Mouse (Mus musculus) urinary bladder, postnatal 10 days (tissue): Measurements from ENCODE around the gene Hoxb6.

Source experiments
- DNase-seq: peaks from one replicate; pipeline ENCODE4 v3.0.0; 2022; ENCODE audit warnings: low spot score

Gene Hoxb6

DNA sequence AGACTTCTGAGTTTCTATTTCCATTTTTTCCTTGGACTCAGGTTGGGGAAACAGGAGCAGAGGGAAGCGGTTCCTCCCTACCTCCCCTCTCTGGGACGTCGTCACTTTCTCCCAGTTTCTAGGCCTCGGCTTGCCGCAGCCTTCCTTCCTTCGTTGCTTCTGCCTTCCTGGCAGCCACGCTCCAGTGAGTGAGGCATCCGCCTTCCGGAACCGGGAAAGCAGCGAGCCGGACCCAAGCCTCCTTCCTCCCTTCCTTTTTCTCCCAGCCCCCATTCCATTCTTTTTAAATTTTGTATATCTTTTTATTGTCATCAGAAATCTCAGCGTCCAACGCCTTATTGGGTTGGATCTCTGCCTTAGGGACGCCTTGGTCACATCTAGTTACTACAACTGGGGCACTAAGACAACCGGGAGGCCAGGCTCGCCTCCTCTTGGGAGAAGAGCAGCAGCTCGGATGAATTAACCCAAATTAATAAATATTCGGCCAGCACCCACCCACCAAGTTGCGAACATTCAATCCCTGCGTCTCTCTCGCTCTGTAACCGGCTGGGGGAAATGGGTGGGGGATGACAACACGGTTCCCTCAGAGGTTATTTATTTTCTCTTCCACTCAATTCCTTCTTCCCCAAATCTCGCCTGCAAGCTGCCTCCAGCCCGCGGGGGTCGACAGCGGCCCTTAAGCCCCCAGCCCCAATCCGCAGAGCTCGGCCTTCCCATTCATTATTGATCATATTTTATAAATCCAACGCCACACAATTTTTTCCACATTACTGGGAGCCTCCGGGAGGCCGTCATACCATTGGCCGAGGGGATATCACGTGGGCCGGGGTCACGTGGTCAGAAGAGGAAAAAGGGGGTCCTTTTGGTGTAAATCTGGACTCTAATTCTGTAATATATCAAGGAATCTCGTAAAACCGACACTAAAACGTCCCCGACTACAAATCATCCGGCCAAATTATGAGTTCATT is 6.2 kb upstream of the Hoxb6 start, which contains the start of gene Hoxb7:
Hoxb7 (plus strand) TSS at position 853 of the 968 bp plus-strand sequence.
- DNase-seq, result no peak

DNA sequence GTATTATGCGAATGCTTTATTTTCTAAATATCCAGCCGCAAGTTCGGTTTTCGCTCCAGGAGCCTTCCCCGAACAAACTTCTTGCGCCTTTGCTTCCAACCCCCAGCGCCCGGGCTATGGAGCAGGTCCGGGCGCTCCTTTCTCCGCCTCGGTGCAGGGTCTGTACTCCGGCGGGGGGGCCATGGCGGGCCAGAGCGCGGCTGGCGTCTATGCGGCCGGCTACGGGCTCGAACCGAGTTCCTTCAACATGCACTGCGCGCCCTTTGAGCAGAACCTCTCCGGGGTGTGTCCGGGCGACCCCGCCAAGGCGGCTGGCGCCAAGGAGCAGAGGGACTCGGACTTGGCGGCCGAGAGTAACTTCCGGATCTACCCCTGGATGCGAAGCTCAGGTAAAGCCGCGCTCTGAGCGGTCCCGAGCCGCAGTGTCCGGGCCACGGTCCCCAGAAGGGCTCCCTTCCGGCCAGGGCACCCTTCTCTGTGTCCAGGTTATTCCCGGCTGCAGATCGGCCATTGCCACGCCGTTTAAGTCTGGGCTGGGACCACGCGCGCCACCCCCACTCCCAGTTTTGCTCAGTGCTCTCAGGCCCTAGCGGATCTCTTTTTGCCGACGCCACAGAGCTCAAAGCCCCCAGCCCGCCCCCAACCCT is 5.4 kb upstream of the Hoxb6 start:
- DNase-seq, result no peak

DNA sequence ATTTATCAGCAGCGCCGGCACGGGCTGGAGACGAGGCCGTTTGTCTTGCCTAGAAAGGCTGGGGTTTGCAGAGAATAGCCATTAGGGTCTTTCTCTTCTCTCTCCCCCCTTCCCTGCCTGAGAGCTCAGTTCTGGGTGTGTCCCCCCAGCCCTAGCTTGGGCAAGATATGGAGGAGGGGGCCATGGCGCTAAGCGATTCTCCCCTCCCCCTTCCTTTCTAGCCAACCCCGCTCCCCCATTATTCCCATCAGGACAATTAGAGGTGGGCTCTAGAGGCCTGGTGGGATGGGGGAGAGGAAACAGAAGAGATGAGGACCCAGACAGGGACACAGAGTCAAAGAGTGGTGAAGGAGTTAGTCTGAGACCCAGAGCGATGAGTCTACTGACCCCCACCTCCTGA is 4.9 kb upstream of the Hoxb6 start:
- no peak for DNase-seq

DNA sequence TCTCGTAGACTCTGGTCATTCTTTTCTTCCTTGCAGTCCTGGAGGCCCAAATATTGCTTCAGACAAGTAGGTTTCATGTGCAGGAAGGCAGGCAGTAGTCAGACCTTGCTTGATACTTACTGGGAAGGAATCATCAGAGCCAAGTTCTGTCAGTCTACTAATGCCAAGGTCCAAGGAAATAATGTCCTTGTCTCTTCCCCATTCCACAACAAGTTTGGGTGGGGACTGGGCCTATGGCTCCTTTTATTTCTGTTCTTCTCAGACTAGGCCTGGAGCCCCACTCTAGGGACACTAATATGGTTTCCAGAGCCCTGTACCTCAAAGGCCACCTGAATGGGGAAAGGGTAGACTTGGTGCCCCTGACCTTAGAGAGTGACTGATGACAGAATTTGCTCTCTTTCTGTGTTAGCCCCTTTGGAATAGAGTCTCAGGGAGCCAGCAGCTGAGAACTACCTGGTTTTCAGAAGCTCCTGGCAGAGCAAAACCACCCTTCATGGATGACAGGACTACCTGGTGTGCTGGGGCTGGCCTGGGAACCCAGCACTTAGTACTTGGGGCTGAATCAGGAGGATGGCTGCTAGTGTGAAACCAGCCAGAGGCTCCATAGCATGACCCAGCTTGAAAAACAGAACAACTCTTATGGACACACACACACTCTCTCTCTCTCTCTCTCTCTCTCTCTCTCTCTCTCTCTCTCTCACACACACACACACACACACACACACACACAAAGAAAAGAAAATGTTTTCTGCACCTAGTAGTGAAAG is 3.6 kb upstream of the Hoxb6 start:
- no peak for DNase-seq

DNA sequence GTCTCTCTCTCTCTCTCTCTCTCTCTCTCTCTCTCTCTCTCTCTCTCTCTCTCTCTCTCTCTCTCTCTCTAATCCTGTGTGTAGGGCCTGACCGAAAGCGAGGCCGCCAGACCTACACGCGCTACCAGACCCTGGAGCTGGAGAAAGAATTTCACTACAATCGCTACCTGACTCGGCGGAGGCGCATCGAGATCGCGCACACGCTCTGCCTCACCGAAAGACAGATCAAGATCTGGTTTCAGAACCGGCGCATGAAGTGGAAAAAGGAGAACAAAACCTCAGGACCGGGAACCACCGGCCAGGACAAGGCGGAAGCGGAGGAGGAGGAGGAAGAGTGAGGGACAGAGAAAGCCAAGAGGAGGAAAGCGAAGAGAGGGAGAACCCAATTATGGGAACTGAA is 3.0 kb upstream of the Hoxb6 start:
- DNase-seq, result no peak

DNA sequence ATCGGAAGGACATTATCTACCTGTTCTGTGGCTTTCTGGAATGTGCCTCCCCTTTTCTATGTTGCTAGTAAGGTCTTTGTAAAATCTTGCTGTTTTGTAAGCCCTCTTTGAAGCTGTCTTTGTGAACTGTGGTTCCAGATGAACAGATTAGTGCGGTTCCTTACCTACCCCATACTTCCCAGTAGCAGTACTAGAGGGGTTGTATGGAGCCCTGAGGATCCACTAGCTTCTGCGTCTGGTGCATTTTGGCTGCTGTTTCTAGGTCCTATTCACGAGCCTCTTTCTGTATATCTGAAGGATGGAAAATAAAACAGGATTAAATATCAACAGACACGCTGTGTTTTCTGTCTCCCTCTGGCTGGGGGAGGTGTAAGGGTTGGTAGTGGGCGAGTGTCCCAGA is 2.4 kb upstream of the Hoxb6 start:
- DNase-seq, result no peak

DNA sequence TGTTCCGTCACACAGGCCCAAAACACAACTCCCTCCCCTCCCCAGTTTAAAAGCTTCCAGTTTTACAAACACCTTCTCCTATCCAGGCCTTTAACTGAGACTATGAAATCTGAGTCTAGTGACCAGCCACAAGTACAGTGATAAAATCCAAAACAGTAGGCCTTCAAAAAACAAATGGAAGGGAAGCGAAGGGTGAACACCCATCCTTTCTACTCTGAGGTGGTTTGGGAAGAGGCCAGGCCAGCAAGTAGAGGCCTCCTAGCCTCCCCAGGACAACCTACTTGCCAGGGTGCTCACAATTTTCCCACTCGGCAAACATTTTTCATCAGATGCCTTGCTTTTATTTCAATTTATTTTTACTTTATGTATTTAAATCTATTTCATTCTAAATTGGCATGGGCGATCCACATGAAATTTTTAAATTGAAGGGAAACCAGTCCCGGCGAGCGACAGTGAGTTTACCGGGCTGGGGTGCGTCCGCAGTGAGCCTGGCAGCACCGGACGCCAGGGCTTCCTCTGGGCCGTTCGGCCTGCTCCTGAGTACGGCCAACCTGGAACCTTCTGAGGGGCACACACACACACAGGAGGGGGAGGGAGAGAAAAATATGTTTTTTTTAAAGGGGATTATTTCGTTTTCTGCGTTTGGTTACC is 1.4 kb upstream of the Hoxb6 start:
- DNase-seq, result no peak

DNA sequence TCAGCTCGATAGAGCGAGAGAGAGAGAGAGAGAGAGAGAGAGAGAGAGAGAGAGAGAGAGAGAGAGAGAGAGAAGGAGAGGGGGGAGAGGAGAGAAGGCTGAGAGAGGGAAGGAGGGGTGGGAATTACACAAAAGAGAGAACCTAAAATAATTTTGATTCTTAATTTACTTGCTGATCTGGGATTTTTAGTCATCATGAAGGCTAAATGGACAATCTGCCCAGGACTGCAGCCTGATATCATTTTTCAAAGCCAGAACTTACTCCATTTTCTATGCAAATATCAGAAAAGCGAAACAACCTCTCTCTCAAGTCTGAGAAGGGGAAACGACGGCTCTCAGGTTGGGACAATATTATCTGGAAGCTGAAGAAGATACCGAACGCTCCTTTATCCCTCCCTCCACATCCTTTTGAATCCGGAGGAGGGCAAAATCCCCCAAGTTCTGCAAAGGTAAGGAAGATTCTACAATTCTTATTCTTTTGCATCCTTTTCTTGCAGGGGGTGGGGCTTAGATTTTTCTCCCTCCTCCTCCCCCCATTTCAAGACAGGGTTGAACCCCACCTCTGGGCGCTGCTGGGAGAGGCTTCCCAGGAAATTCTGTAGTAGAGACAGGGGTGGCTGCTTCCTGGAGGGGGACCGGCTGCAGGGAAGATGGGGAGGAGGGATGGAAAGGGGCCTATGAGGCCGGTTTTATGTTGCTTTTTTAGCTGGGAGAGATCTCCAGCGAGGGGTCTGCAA is 457 bp downstream of the Hoxb6 start:
- DNase-seq, result no peak

DNA sequence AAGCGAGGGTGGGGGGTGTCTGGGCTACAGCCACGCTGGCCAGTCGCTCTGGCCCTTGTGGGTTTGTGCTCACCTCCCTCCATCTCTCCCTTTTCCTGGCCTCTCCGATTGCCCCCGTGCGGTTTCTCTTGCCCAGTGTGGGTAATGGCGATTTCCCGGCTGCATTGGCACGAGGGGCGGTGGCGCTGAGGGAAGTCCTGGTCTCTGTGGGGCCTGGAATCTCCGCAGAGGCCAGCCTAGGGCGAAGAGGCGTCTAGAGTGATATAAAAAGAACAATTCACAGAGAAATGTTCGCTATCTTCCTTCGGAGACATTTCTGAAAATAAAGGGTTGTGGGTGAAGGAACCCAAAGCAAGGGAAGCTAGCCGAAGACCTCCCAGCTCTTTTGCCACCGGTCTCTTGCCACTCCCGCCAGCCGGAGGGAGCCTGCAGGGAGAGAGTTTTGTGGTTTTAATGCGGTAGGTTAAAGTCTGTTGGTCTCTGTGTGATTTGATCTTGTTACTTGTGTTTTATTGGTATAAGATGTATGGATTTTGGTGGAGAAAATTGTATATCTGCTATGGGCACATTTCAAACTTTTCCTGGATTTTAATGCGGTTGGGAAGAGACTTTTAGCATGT is 1.1 kb downstream of the Hoxb6 start:
- DNase-seq, result no peak

DNA sequence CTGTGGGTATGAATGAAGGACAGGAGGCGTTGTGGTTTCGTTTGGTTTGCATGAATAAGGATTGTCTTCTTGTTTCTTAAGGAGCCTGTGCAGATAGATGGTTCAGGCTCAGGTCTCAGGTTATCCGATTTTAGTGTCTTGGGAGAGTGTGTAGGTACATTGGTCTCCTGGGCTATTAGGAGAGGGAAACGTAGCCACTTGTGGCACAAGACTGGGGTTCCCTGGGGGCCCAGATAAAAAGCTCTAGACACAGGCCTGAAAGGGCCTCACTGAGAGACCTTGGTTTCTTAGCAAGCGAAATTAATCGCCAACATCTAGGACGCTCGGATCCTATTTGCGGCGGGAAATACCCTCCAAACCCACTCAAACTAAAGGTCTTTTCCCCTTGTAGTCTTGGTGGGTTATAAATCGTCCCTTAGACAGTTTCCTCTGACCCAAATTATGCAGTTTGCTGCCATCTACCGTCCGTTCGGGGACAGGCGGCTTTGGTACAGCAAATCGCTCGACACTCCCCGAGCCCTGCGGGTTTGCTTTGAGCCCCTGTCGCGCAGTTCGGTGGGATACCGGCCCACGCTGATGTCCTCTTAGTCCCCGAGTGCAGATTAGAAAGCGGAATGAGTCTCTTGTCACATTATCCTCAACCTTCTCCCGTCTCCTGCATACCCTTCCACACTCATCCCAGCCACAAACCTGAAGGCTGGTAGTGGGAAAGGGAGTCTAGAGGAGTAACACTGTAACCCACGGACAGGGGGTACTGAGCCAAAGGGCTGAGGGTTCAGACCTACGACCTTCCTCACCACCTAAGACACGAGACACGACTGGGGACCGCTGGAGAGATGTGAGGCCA is 2.2 kb downstream of the Hoxb6 start:
- no peak for DNase-seq

DNA sequence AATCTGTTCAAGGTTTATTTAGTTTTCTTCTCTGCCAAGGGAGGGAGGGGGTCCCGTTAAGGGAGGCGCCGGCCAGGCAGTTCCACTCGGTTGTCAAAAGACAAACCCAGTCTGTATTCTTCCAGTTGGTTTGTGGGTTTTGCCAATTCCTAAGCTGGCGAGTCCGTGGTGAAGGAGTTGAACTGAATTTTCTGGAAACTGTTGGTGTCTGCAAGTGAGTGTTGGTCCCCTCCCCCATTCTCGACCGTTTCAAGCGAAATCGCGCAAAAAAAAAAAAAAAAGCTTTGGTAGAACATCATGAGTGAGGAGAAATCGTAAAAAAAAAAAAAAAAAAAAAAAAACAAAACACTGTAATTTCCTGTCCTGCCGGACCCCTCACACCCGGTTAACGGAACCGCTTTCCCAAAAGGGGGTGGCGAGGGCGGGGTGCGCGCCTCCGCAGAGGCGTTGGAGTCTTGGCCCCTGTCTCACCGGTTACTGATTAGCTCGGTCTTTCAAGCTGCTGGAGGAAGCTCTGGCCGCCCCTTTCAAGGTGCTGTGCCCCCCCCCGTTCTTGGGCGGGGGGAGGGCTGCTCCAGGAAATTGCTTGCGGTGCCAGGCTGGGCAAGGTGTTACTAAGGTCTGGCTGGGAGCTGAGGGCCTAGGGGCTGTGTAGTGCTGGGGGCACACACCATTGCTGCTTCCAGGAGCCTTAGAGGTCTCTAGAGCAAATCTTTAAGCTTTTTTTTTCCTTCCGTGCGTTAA is 3.0 kb downstream of the Hoxb6 start:
- no peak for DNase-seq

DNA sequence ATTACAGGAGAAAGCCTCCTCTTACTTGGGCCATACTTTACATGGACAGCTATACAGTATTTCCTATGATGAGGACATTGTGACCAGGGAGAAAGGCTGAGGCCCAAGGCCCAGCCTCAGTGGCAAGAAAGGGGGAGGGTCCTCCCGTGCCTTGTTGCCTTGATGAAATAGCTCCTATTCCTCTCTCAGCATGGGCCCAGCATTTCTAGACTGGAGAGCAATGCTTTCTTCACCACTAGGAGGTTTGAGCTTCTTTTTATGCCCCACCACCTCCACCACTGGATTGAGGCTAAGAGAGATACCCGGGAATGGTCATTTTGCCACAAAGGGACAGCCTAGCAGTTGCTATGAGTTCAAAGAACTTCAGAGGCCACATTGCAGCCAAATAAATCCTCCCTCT is 4.7 kb downstream of the Hoxb6 start:
- no peak for DNase-seq

DNA sequence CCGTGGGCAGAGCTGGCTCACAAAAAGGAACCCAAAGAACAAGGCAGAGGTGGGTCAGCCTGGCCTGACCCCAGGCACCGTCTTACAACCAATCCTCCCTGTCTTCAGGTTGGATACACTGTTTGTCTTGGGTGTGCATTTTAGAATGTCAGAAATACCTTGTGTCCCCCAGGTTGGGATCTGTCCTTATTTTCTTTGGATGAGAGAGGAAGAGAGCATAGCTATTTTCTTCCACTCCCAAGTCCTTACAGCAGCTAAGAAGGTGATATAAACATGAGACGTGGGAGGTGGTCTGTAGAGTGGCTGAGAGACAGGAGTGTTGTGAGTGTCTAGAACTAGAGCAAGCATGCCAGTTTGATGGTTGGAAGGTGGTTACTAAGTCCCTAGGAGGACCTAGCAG is 5.2 kb downstream of the Hoxb6 start:
- DNase-seq, result no peak

DNA sequence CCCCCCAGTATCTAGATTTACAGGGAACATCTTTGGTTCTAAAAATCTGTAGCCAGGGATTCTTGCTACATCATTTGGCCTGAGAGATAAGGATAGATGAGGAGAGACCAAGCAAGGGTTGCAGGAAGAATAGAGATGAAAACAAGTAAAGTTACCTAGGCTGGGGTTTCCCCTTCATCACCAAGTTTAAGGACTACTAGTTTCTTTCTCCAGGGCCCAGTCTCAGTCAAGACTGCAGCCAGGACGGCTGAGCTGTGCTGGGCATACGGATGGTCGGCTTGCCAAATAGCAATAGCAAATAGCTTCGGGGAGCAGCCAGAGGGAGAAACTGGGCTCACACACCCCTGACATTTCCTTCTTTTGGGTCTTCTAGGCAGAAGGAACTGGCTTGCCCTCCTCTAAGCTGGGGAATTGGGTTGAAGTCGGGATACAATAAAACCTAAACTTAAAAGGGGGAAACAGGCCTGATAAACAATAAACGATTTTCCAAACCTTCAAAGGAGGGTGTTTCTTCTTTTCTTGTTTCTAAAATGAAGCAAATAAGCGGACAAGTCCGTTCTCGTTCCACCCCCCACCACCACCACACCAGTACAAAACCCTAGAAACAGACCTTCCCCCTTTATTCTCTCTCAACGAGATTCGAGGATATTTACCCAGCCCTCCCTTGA is 5.8 kb downstream of the Hoxb6 start:
- no peak for DNase-seq

DNA sequence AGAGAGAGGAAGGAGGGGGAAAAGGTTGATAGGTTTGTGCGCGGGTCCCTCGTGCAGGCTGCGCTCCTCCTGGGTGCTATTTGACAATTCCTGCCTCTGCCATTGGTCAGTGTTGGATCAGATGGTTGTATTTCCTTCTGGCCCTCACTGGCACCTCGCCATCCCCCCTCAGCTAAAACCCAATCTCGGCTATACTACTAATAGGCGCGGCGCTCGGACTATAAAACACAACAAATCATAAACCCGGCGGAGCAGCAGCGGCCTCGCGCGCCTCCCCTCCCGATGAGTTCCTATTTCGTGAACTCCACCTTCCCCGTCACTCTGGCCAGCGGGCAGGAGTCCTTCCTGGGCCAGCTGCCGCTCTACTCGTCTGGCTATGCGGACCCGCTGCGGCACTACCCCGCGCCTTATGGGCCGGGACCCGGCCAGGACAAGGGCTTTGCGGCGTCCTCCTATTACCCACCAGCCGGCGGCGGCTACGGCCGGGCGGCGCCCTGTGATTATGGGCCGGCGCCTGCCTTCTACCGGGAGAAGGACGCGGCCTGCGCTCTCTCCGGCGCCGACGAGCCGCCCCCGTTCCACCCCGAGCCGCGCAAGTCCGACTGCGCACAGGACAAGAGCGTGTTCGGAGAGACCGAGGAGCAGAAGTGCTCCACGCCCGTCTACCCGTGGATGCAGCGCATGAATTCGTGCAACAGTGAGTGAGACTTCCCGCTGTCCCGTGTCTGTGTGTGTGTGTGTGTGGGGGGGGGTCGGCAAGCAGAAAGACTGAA is 6.8 kb downstream of the Hoxb6 start:
- DNase-seq, result no peak

DNA sequence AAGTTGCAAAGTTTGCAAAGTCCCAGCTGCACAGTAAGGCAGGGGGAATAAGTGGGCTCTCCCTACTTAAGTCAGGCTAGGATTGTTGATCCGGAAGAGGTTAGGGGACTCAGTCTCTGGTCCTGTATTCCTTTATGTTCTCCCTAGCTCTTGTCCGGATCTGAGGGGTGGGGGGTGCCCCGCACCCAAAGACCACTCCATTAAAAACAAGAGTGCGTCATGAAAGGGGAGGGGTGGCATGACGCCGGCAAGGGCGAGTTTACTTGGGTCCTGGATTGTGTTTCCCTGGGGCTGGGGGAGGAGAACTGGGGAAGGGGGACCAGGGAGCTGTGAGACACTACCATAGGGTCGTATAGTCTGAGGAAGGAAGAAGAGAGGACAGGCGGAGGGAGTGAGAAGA is 7.5 kb downstream of the Hoxb6 start:
- DNase-seq, result no peak

DNA sequence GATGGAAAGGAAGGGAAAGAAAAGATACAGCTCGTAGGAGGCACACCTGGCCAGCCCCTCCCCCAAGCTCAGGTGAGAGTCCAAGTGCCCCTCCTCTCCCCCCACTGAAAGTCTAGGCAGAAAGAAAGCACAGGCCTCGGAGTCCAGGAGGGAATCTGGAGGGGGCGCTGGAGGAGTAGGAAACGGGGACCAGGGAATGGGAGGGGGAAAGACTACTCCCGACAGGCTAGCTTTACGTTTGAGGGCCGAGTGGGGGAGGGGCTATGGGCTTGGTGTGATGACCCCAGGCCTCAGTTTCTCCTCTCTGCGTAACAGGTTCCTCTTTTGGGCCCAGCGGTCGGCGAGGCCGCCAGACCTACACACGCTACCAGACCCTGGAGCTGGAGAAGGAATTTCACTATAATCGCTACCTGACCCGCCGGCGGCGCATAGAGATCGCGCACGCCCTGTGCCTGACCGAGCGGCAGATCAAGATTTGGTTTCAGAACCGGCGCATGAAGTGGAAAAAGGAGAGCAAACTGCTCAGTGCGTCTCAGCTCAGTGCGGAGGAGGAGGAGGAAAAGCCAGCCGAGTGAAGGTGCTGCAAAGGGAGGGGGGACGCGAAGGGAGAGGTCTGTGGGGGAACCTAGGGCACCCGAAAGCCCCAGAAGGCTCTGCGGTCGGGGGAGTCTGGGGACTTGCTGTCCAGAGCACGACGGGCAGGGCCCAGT is 8.2 kb downstream of the Hoxb6 start:
- no peak for DNase-seq
